Mouse (Mus musculus) ES-E14 (cell line): ENCODE results near the gene Erg. TPM values are rescaled to one million over a fixed set of nuclear protein-coding genes. Genes with fewer than 3 reads are reported as not detected.

Source experiments
- DNase-seq: peaks from one replicate; pipeline ENCODE4 v3.0.0-alpha.2; 2013; ENCODE audit warnings: low read depth, low spot score
- H3K27ac ChIP-seq: 2 replicates; pipeline ENCODE4 v1.5.1; 2012; ENCODE audit warnings: low read depth, mild to moderate bottlenecking, low read length, moderate library complexity, mixed read lengths; ENCODE audit not compliant: poor library complexity, insufficient read depth, severe bottlenecking
- H3K36me3 ChIP-seq: 2 replicates; pipeline ENCODE4 v1.6.1; 2012; ENCODE audit warnings: mild to moderate bottlenecking, low read length, moderate library complexity, mixed read lengths; ENCODE audit not compliant: control insufficient read depth, poor library complexity, insufficient read depth, severe bottlenecking
- H3K4me1 ChIP-seq, 2 experiments: fragments of 150-350 bp in 1 of 2; sonication (generic) in 1 of 2; 2 replicates each; pipeline ENCODE4 v1.6.1; 2012; ENCODE audit warnings: low read length in 2 of 2, mild to moderate bottlenecking in 1 of 2, mixed read lengths in 1 of 2; ENCODE audit not compliant: control insufficient read depth in 2 of 2, insufficient read depth in 2 of 2, poor library complexity in 1 of 2
- H3K4me3 ChIP-seq, 2 experiments: fragments of 150-350 bp in 1 of 2; sonication (generic) in 1 of 2; 2 replicates each; pipeline ENCODE4 v1.5.1; 2012; ENCODE audit warnings: low read length in 2 of 2, low read depth in 1 of 2, mild to moderate bottlenecking in 1 of 2, mixed read lengths in 1 of 2; ENCODE audit not compliant: insufficient read depth in 1 of 2, poor library complexity in 1 of 2, severe bottlenecking in 1 of 2
- H3K9ac ChIP-seq: 2 replicates; pipeline ENCODE4 v1.6.1; 2012; ENCODE audit warnings: low read depth, mild to moderate bottlenecking, low read length, mixed read lengths; ENCODE audit not compliant: poor library complexity, insufficient read depth, severe bottlenecking
- H3K9me3 ChIP-seq: fragments of 150-350 bp; sonication (generic); 2 replicates; pipeline ENCODE4 v1.6.1; 2012; ENCODE audit warnings: low read depth, mild to moderate bottlenecking, low read length; ENCODE audit not compliant: control insufficient read depth, insufficient read depth
- CHD2 ChIP-seq: IDR thresholded peaks from 2 replicates; pipeline ENCODE4 v1.6.1; 2014; ENCODE audit warnings: mild to moderate bottlenecking, low read depth, low read length, inconsistent platforms
- HCFC1 ChIP-seq: IDR thresholded peaks from 2 replicates; pipeline ENCODE4 v1.6.1; 2012; ENCODE audit warnings: low read length, inconsistent platforms, borderline replicate concordance; ENCODE audit not compliant: insufficient read depth
- MAFK ChIP-seq: IDR thresholded peaks from 2 replicates; pipeline ENCODE4 v1.6.1; 2014; ENCODE audit warnings: mild to moderate bottlenecking, low read depth, low read length, inconsistent platforms; ENCODE audit not compliant: insufficient read depth
- ZC3H11A ChIP-seq: IDR thresholded peaks from 2 replicates; pipeline ENCODE4 v1.6.1; 2012; ENCODE audit warnings: low read depth, mild to moderate bottlenecking, inconsistent platforms, low read length, borderline replicate concordance
- ZNF384 ChIP-seq: IDR thresholded peaks from 2 replicates; pipeline ENCODE4 v1.6.1; 2012; ENCODE audit warnings: low read depth, low read length, inconsistent platforms
- in situ Hi-C, 2 experiments: fragments of 600-800 bp; cut with MboI; formaldehyde crosslinking; loops; one replicate each; pipeline ENCODE4 v1.15.1; 2025; ENCODE audit warnings: low sequenced_read_pairs in 2 of 2, inconsistent platforms in 1 of 2; ENCODE audit not compliant: unreplicated experiment in 2 of 2
- total RNA-seq: library from RNA; depleted of rRNA; stranded (reverse); fragments of 300-350 nt; gene quantifications from 2 replicates; pipeline ENCODE4 v1.2.3, GENCODE M21; 2012

Gene Erg
- total RNA-seq, 1 experiment: 0.18 TPM

DNA sequence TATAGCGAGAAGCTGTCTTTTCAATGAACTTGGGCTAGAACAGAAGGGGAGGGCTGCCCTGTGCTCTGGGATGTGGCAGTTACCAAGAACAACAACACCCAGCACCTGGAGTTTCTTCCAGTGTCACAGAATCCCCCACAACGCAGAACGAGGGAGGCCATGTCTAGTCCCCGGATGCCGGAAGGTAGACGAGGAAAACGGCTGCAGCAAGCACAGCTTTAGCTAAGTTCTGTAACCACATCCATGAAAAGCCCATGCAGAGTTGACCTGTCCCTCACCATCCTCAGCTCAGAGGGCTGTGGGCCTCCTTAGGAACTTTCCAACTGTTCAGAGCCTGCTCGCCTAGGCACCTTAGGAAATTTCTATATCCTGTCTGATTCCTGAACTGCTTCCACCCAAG lies 130.5 kb downstream of the Erg start:
- in situ Hi-C loops: loop anchor here in 1 of 2 experiments (25.0 kb wide), 1 partner anchor 481 kb away; no protein-coding TSS in a partner anchor
- H3K9me3 ChIP-seq: no peaks in the 10 kb centered on the region
- no peaks in the 10 kb centered on the region for H3K4me1 ChIP-seq
- H3K9ac ChIP-seq: no peak overlapping the region
- no peak overlapping the region for H3K27ac ChIP-seq
- no peak overlapping the region for H3K4me3 ChIP-seq
- DNase-seq: no peak
- H3K36me3 ChIP-seq: no peaks in the 10 kb centered on the region
- TF ChIP-seq ZNF384 (no peak), ZC3H11A (no peak)

DNA sequence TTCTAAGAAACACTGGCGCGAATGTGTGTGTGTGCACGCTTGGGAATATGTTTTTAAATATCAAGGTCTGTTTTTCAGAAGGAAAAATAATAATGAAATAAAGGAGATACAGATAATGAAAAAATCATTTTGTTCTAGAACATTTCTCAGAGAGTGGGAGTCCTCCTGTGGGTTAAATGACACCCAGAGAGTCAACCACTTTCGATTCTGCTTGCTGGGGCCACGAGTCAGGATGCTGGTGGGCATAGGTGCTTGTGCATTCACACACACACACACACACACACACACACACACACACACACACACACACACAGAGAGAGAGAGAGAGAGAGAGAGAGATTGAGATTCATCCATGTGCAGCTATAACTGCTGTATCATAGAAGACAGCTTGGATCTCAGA lies 130.9 kb downstream of the Erg start:
- no peak overlapping the region for H3K27ac ChIP-seq
- H3K4me1 ChIP-seq: no peaks in the 10 kb centered on the region
- in situ Hi-C loops: loop anchor here in 1 of 2 experiments (25.0 kb wide), 1 partner anchor 482 kb away; no protein-coding TSS in a partner anchor
- DNase-seq: no peak
- no peak overlapping the region for H3K4me3 ChIP-seq
- no peaks in the 10 kb centered on the region for H3K9me3 ChIP-seq
- H3K36me3 ChIP-seq: no peaks in the 10 kb centered on the region
- TF ChIP-seq ZNF384 (no peak), HCFC1 (no peak), CHD2 (no peak), ZC3H11A (no peak)
- no peak overlapping the region for H3K9ac ChIP-seq

DNA sequence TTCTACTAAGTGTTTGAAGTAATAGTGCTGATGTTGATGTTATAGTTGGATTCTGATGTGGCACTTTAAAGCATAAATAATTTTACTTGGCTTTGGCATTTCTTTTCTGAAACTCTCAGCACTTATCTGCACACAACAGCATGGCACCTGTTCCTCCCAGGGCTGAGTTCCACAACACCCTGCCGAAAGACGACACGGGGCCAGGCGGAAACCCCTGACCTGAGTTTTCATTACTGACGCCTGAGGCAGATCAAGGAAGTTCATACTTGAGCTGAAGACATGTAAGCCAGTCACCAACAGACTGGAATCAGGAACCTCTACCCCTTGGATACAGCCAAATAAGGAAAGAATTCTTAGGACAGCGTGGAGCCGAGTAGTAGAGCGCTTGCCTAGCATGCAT lies 134.0 kb downstream of the Erg start:
- H3K9ac ChIP-seq: no peak overlapping the region
- no peak overlapping the region for H3K4me3 ChIP-seq
- in situ Hi-C loops: loop anchor here in 1 of 2 experiments (25.0 kb wide), 1 partner anchor 485 kb away; no protein-coding TSS in a partner anchor
- no peaks in the 10 kb centered on the region for H3K9me3 ChIP-seq
- TF ChIP-seq HCFC1: no peak
- TF ChIP-seq ZNF384: no peak
- TF ChIP-seq MAFK: no peak
- TF ChIP-seq ZC3H11A: no peak
- TF ChIP-seq CHD2: no peak
- H3K4me1 ChIP-seq: no peaks in the 10 kb centered on the region
- H3K27ac ChIP-seq: no peak overlapping the region
- no peak for DNase-seq
- H3K36me3 ChIP-seq: no peaks in the 10 kb centered on the region

DNA sequence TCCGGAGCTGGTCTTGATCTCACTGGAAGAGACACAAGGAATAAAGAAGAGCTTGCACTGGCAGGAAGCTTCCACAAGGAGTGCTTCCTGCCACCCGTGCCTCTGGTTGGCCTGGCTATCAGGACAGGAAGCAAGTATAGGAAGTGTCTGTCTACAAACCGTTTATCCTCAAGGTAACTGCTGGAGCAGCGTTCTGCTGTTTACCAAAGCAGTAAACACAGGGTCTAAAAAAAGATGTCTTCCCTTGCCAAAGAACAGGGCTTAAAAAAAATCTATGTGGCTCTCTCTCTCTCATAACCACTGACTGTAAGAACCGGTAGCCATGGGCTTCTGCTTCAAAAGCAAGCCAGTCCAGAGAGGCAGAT lies 137.1 kb downstream of the Erg start:
- TF ChIP-seq ZC3H11A (no peak), HCFC1 (no peak), CHD2 (no peak), MAFK (no peak), ZNF384 (no peak)

DNA sequence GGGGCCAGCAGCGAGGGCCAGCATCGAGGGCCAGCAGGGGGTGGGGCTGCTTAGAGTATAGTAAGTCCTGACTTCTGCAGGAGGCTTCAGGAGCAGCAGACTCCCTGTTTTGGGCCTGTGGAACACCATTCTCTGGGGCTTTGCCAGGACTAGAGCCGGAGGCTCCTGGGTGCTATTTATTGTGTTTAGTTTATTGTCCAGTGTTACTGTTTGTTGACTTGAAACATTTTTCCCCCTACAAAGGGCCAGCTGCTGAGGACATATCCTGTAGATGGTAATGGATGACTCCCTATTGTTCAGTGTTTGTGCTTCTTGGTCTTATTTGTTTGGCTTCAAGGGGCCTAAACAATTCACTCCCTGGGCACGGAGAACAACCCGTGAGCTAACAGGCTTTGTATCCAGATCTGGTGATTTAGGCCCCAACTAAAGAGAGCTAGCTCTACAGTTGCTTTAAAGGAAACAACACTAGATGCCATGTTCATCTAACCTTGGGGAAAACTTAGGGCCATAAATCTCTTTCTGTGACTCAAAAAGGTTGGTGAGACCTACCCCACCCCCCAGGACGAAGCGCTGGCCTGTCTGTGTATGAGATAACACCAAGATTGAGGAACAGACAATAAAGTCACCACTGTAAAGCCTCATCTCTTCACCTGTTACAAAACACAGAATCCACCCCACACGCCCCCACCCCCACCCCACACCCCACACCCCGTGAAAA lies 137.6 kb downstream of the Erg start:
- TF ChIP-seq ZC3H11A (no peak), MAFK (no peak), ZNF384 (no peak), CHD2 (no peak), HCFC1 (no peak)
- Histone ChIP-seq H3K4me1 (no peaks in the 10 kb centered on the region), H3K4me3 (no peak overlapping the region), H3K36me3 (no peaks in the 10 kb centered on the region), H3K27ac (no peak overlapping the region), H3K9ac (no peak overlapping the region), H3K9me3 (no peaks in the 10 kb centered on the region)
- in situ Hi-C loops: no loop called here
- DNase-seq: no peak

More for the DNA sequence above, 137.1 kb downstream of the Erg start:
- H3K36me3 ChIP-seq: no peaks in the 10 kb centered on the region
- no peak overlapping the region for H3K4me3 ChIP-seq
- in situ Hi-C loops: no loop called here
- H3K9ac ChIP-seq: no peak overlapping the region
- H3K9me3 ChIP-seq: no peaks in the 10 kb centered on the region
- H3K4me1 ChIP-seq: no peaks in the 10 kb centered on the region
- no peak for DNase-seq
- no peak overlapping the region for H3K27ac ChIP-seq
